Comparison of ENCODE assay signal across 12 mouse cellular contexts in genomic region chr12:108958483-108958882, GRCm38 (mm10).
A peak's percentile ranks its signal among the peaks of the same experiment; 100 is the strongest.
DNase-seq lines count a peak whose midpoint lies in the region; ATAC-seq and TF ChIP-seq lines count a peak whose summit lies in the region.
"Had no signal": no experiment of that assay in that cellular context is flagged by ENCODE, and none has a peak within 500 bp of the region (broad histone marks: within the 10 kb centered on the region; RNA-seq: fewer than 3 reads in every experiment).

No protein-coding gene starts in this region.

- no peak overlapping the region for H3K4me3 ChIP-seq in heart, embryonic 16.5 days (ENCODE audit: low read length)
- peak overlapping the region; percentile 49; the same call in 1 of the 2 replicates for H3K4me3 ChIP-seq in midbrain, embryonic 10.5 days
- no peak overlapping the region for H3K4me3 ChIP-seq in midbrain, postnatal 0 days (ENCODE audit: low read depth, low read length)
- no peak overlapping the region for H3K4me3 ChIP-seq in hindbrain, embryonic 14.5 days (replicated peaks; ENCODE audit: low read length)
- H3K4me3 ChIP-seq in stomach, postnatal 0 days (ENCODE audit: low read depth, low read length): no peak overlapping the region

- 69% methylated on average over 7 of the region's 7 CpGs for WGBS in heart, embryonic 16.5 days
- 63% methylated on average over 7 of the region's 7 CpGs for WGBS in midbrain, embryonic 10.5 days
- WGBS in midbrain, postnatal 0 days: 24% methylated on average over 7 of the region's 7 CpGs
- WGBS in hindbrain, embryonic 14.5 days: 47% methylated on average over 7 of the region's 7 CpGs
- WGBS in stomach, postnatal 0 days: 38% methylated on average over 7 of the region's 7 CpGs

- no peaks in the 10 kb centered on the region for H3K9me3 ChIP-seq in heart, embryonic 16.5 days (replicated peaks; ENCODE audit: control insufficient read depth, low read length)
- no peaks in the 10 kb centered on the region for H3K9me3 ChIP-seq in midbrain, embryonic 10.5 days (replicated peaks)
- H3K9me3 ChIP-seq in midbrain, postnatal 0 days (ENCODE audit: low read length): no peaks in the 10 kb centered on the region
- H3K9me3 ChIP-seq in hindbrain, embryonic 14.5 days (ENCODE audit: control insufficient read depth, low read length): no peaks in the 10 kb centered on the region
- H3K9me3 ChIP-seq in stomach, postnatal 0 days (ENCODE audit: control insufficient read depth, low read length): no peaks in the 10 kb centered on the region

- H3K4me1 ChIP-seq in heart, embryonic 16.5 days (ENCODE audit: control insufficient read depth, insufficient read depth, low read length): peaks cover 15% of the 10 kb centered on the region
- H3K4me1 ChIP-seq in midbrain, embryonic 10.5 days: peaks cover 42% of the 10 kb centered on the region
- peaks cover 20% of the 10 kb centered on the region; the same call in 1 of the 2 replicates for H3K4me1 ChIP-seq in midbrain, postnatal 0 days (ENCODE audit: insufficient read depth, low read length)
- H3K4me1 ChIP-seq in hindbrain, embryonic 14.5 days (replicated peaks; ENCODE audit: control insufficient read depth, insufficient read depth, low read length): peaks cover 52% of the 10 kb centered on the region
- H3K4me1 ChIP-seq in stomach, postnatal 0 days (replicated peaks; ENCODE audit: control insufficient read depth, insufficient read depth): peaks cover 5% of the 10 kb centered on the region

- TF ChIP-seq EP300 in stomach, postnatal 0 days (optimal IDR thresholded peaks at IDR 0.05): no peak

- H3K36me3 ChIP-seq in heart, embryonic 16.5 days (ENCODE audit: control insufficient read depth, insufficient read depth): no peaks in the 10 kb centered on the region
- H3K36me3 ChIP-seq in midbrain, embryonic 10.5 days: no peaks in the 10 kb centered on the region
- H3K36me3 ChIP-seq in midbrain, postnatal 0 days (ENCODE audit: insufficient read depth, low read length): no peaks in the 10 kb centered on the region
- no peaks in the 10 kb centered on the region for H3K36me3 ChIP-seq in hindbrain, embryonic 14.5 days (replicated peaks; ENCODE audit: control insufficient read depth, insufficient read depth)
- no peaks in the 10 kb centered on the region for H3K36me3 ChIP-seq in stomach, postnatal 0 days (ENCODE audit: control insufficient read depth, insufficient read depth, low read length)

- H3K27me3 ChIP-seq in heart, embryonic 16.5 days (ENCODE audit: control insufficient read depth, insufficient read depth, low read length): peaks cover 2% of the 10 kb centered on the region; the same call in 1 of the 2 replicates
- peaks cover 18% of the 10 kb centered on the region for H3K27me3 ChIP-seq in midbrain, embryonic 10.5 days (ENCODE audit: low read depth, poor library complexity, severe bottlenecking)
- H3K27me3 ChIP-seq in midbrain, postnatal 0 days (ENCODE audit: insufficient read depth, low read length): no peaks in the 10 kb centered on the region
- H3K27me3 ChIP-seq in hindbrain, embryonic 14.5 days (ENCODE audit: control insufficient read depth, insufficient read depth, low read length): no peaks in the 10 kb centered on the region
- H3K27me3 ChIP-seq in stomach, postnatal 0 days (ENCODE audit: control insufficient read depth, insufficient read depth, low read length): no peaks in the 10 kb centered on the region

- ATAC-seq in heart, embryonic 16.5 days (replicated peaks; ENCODE audit: extremely low read depth, insufficient read depth, low FRiP score): no peak
- no peak for ATAC-seq in midbrain, postnatal 0 days (ENCODE audit: low FRiP score)
- ATAC-seq in hindbrain, embryonic 14.5 days (ENCODE audit: low FRiP score): no peak
- no peak for ATAC-seq in stomach, postnatal 0 days (ENCODE audit: low FRiP score, low TSS enrichment)

- peak overlapping the region; percentile 55; the same call in 1 of the 2 replicates for H3K4me2 ChIP-seq in heart, embryonic 16.5 days (ENCODE audit: low read depth, low read length)
- no peak overlapping the region for H3K4me2 ChIP-seq in midbrain, postnatal 0 days (ENCODE audit: low read depth, low read length, poor library complexity, severe bottlenecking)
- peak overlapping the region; percentile 53; the same call in 1 of the 2 replicates for H3K4me2 ChIP-seq in hindbrain, embryonic 14.5 days (replicated peaks)
- no peak overlapping the region for H3K4me2 ChIP-seq in stomach, postnatal 0 days (replicated peaks; ENCODE audit: low read depth)

- no peak overlapping the region for H3K27ac ChIP-seq in heart, embryonic 16.5 days (ENCODE audit: low read length)
- peak overlapping the region; percentile 73; the same call in 1 of the 2 replicates for H3K27ac ChIP-seq in midbrain, embryonic 10.5 days (replicated peaks)
- H3K27ac ChIP-seq in midbrain, postnatal 0 days (ENCODE audit: low read depth, low read length): no peak overlapping the region
- H3K27ac ChIP-seq in hindbrain, embryonic 14.5 days: peak overlapping the region; percentile 80
- no peak overlapping the region for H3K27ac ChIP-seq in stomach, postnatal 0 days (replicated peaks)

- intact Hi-C loops in heart, postnatal 36 days (cut with DNase I): no loop called here
- intact Hi-C loops in left cerebral cortex, postnatal 14 days (cut with DNase I): loop anchor here (10.0 kb wide), 1 partner anchor 436 kb away; no protein-coding TSS in a partner anchor

- DNase-seq in heart, postnatal 36 days: no peak
- DNase-seq in midbrain, embryonic 10.5 days (ENCODE audit: low spot score): no peak
- no peak for DNase-seq in midbrain, postnatal 0 days (ENCODE audit: low spot score)
- DNase-seq in hindbrain, embryonic 14.5 days (ENCODE audit: low spot score): no peak
- DNase-seq in stomach, postnatal 0 days (ENCODE audit: low spot score): peak; percentile 19
- no peak for DNase-seq in right cerebral cortex, postnatal 4 days
- no peak for DNase-seq in left cerebral cortex, postnatal 14 days (ENCODE audit: low spot score in 2 of 2)
- DNase-seq: cerebellum, adult 9-11 months; kidney, adult 8-10 months; right cerebral cortex, postnatal 25 days; thymus, postnatal 36 days had no signal

- H3K9ac ChIP-seq in heart, embryonic 16.5 days (ENCODE audit: low read length): no peak overlapping the region; the same call in 1 of the 2 replicates
- no peak overlapping the region for H3K9ac ChIP-seq in midbrain, postnatal 0 days (replicated peaks; ENCODE audit: low read length, poor library complexity, severe bottlenecking)
- no peak overlapping the region for H3K9ac ChIP-seq in hindbrain, embryonic 14.5 days
- no peak overlapping the region for H3K9ac ChIP-seq in stomach, postnatal 0 days (ENCODE audit: low read length)

- TF ChIP-seq CTCF in midbrain, postnatal 0 days (IDR thresholded peaks at IDR 0.05): no peak
- TF ChIP-seq CTCF in stomach, postnatal 0 days (IDR thresholded peaks at IDR 0.05; ENCODE audit: low read depth): no peak

Comparison
In these comparisons a context has a peak if more than half of its experiments do, and no peak if none do; other contexts are left out.
1. H3K27ac ChIP-seq: peak in midbrain, embryonic 10.5 days (single experiment) and hindbrain, embryonic 14.5 days (single experiment); none in heart, embryonic 16.5 days (single experiment), midbrain, postnatal 0 days (single experiment) and stomach, postnatal 0 days (single experiment).
2. H3K4me2 ChIP-seq: peak in heart, embryonic 16.5 days (single experiment) and hindbrain, embryonic 14.5 days (single experiment); none in midbrain, postnatal 0 days (single experiment) and stomach, postnatal 0 days (single experiment).